Mouse (Mus musculus) testis, adult 10 weeks (tissue): Measurements from ENCODE around the gene Etnk2. TPM values are rescaled to one million over a fixed set of nuclear protein-coding genes. Genes with fewer than 3 reads are reported as not detected.

ENCODE experiments used
- polyA plus RNA-seq: library from polyadenylated mRNA; stranded (reverse); fragments of 350-450 nt; fragmentation: Illumina TruSeq; extraction: RNeasy Lipid Tissue Mini Kit (QIAGEN cat#74804); gene quantifications from one replicate; pipeline ENCODE4 v1.2.3, GENCODE M21; 2014; ENCODE audit warnings: low read depth, low replicate concordance

The Etnk2 gene
- 19.7 TPM for polyA plus RNA-seq

GRCm38 (mm10) chr1:133363276-133364021, at the start of gene Etnk2:
TSS of gene Etnk2 (plus strand) at chr1:133363572.

DNA sequence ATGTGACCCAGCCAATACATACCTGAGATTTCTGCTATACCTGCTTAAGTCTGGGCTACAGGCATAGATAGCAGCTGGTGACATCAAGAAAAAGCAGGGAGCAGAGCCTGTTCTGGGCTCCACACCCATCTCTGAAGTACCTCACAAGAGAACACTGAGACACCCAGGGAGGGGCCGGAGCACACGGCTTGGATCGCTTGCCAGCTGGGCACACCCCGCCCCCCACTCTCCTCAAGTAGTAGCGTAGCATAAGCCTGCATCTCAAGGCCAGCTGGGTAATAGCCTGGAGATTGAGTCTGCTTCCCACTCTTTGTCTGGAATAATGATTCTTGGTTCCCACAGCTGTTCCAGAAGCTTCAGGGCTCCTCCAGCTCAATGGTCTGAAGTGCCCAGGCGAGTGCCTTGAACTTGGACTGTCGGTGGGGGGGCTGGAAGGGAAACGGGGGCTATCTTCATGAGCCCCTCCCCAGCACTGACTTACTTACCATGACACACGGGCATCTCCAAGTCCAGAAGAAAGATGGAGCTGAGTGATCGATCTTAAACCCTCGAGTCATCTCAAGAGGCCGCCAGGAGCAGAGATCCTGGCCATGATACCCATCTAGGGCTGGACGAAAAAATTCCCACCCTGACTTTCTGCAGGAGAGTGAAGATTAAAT, 42.0 kb upstream of the Etnk2 start, which contains the start of gene Kiss1:
Kiss1 (plus strand) TSS at position 609 of the 659 bp plus-strand sequence.

DNA sequence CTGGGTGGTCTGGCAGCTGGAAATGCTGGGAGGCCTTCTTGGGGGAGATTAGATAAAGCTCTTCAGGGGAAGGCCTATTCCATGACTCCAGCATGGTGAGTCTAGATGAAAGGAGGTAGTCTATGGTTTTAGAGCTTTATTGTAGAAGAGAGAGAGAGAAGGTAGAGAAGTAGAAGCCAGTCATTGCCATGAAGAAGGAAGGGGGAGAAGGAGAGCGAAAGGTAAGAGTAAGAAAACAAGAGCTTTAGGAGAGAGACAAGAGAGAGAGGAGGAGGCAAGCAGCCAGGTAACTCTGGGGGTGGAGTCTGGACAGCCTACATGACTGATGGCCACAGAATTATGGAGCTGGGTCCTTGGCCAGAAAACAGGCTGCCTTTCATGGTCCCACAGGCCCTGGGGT, 13.2 kb upstream of the Etnk2 start, which contains the start of gene Ren1:
Ren1 (plus strand) TSS at position 301 of the 400 bp plus-strand sequence.

GRCm38 (mm10) chr1:133423543-133424480, 60.4 kb downstream of the Etnk2 start, which contains the start of gene Sox13:
TSS of gene Sox13 (minus strand) at chr1:133424377.

Other genes with a start within 250 kb of the Etnk2 start
- 26.6 TPM for gene Ppp1r15b, start 232.4 kb upstream of the Etnk2 start, polyA plus RNA-seq
- 12.3 TPM for gene Plekha6, start 199.4 kb upstream of the Etnk2 start, polyA plus RNA-seq
- gene Golt1a, start 53.8 kb upstream of the Etnk2 start, polyA plus RNA-seq, result not detected
- not detected for gene Kiss1, start 41.7 kb upstream of the Etnk2 start, polyA plus RNA-seq
- gene Ren1, start 13.1 kb upstream of the Etnk2 start, polyA plus RNA-seq, result not detected
- gene Sox13, start 60.8 kb downstream of the Etnk2 start, polyA plus RNA-seq, result 0.28 TPM
- gene Snrpe, start 246.7 kb downstream of the Etnk2 start, polyA plus RNA-seq, result 184 TPM